Mouse (Mus musculus) heart, postnatal 4 days (tissue): ENCODE results near the gene Abhd12. TPM values are rescaled to one million over a fixed set of nuclear protein-coding genes. Genes with fewer than 3 reads are reported as not detected.

Source experiments
- DNase-seq: peaks from one replicate; pipeline ENCODE4 v3.0.0; 2021
- total RNA-seq, 2 experiments: library from RNA; stranded (reverse); gene quantifications; 2 replicates each; pipeline ENCODE4 v1.2.3; 2021

The Abhd12 gene
- total RNA-seq, 2 experiments from 2014 or later, result 30.0 to 30.7 TPM

DNA sequence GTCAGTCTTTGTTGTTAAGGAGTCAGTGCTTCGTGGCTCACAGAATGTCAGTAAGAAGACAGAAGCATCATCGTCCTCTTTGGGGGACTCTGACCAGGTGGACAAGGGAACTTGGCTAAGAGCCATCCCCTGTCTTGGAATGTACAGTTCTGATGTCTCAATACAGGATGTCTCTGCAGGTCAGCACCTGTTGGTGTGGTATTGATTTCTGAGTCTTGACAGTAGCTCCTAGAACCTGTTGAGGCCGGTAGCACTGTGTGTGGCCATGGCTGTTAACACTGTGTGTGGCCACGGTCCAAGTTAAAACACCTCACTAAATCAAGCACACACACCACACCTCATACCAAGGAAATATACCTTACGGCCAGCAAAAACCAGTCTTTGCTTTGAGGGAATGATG lies 103.9 kb downstream of the Abhd12 start:
- no peak for DNase-seq

DNA sequence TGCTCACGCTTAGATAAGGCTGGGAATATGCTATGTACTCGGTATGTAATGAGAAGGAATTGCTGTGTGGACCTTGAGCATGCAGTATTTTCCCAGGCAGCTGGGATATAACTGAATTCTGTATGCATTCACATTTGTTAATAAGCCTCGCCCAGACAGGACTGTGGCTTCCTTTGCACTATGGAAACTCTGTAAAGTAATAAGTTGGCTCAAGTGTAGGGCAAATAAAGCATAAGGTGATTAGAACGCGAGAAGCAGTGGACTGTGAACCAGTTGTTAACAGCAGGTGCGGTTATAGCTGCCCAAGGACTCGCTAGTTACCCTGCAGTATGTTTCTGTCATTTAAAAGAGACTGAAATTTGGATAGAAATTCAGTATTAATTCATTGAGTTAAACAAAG lies 106.5 kb downstream of the Abhd12 start:
- no peak for DNase-seq

GRCm38 (mm10) chr2:150793320-150793719 lies 111.2 kb downstream of the Abhd12 start:
- DNase-seq, result no peak

GRCm38 (mm10) chr2:150788768-150789550 lies 115.6 kb downstream of the Abhd12 start:
- peak; percentile 94 for DNase-seq

DNA sequence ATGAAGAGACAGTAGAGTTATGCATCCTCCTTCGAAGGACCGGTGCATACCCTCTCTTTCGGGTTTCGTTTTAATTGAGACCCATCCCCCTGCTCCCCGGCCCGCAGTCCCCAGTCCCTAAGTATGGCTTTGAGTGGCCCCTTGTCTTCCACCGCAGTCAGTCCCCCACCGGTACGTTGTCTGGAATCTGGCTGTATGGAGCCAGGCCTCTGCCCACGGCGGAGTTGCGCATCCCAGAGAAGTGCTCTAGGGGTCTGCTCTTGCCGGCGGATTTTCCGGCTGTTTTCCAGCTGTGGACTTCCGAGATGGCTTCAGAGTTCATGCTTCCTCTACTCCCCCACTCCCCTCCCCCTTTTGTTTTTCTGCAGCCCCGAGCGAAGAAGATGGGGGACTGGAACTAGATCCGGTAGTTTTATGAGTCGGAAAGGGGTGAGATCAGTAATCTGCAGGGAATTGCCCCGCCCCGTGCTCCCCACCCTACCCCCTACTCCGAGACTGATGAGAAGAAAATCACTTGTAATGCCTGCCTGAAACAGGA lies 117.2 kb downstream of the Abhd12 start:
- DNase-seq, result peak; percentile 38

DNA sequence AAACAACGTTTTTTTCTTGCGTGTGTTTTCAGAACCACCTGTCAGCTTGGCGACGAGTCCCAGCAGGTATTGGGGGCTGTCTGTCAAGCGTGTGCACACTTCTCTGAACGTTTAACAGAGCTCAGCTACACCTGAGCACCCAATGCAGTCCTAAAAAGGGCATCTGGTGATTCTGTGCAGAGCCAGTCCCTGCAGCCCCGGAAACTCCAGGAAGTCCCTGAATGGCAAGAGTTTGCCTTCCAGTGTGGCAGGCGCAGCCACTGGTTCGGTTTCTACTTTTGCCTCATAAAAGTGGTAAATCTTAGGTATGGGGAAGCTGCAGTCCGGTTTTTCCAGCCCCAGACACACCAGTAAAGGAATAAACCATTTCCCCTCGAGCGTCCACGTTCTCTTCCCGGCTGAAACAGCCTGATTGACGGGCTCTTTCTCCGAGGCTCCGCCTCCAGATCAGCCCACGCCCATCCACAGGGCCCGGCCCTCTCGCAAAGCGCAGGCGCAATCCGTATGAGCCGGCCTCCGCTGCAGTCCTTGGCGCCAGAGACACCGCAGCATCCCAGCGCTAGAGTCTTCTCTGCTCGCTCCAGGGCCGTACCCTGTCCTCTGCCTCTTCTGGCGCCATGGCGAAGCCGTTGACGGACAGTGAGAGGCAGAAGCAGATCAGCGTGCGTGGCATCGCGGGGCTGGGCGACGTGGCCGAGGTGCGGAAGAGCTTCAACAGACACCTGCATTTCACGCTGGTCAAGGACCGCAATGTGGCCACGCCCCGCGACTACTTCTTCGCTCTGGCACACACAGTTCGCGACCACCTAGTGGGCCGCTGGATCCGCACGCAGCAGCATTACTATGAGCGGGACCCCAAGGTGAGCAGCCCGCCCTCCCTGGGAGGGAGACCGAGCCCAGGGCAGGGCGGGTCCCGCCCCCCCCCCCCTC lies 118.0 kb downstream of the Abhd12 start, which contains the start of gene Pygb:
TSS of gene Pygb (plus strand) at position 485 of the 930 bp plus-strand sequence.
- peak; percentile 90 for DNase-seq

DNA sequence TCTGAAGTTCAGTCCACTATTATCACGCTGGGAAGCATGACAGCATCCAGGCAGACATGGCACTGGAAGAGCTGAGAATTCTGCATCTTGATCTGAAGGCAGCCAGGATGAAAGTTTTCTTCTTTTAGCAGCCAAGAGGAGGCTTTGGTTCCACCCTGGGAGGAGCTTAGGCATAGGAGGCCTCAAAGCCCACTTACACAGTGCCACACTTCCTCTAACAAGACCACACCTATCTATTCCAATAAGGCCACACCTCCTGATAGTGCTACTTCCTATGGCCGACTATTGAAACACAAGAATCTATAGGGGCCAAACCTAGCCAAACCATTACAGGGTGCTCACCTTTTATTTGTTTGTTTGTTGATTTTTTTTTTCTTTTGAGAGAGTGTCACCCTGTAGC lies 121.7 kb downstream of the Abhd12 start:
- no peak for DNase-seq

Other genes starting within 250 kb of the Abhd12 start
- gene Acss1, start 236.2 kb downstream of the Abhd12 start, total RNA-seq, result 10 to 100 TPM; 26.7 to 27.3 TPM
- gene Vsx1, start 215.4 kb downstream of the Abhd12 start, total RNA-seq, result not detected
- gene Entpd6, start 155.7 kb downstream of the Abhd12 start, total RNA-seq, result 10 to 100 TPM; 16.9 to 18.0 TPM
- 100 to 1,000 TPM; 344 to 352 TPM for gene Pygb, start 118.0 kb downstream of the Abhd12 start, total RNA-seq
- 10 to 100 TPM; 16.8 to 18.9 TPM for gene Gins1, start 659 bp upstream of the Abhd12 start, total RNA-seq
- 1 to 10 TPM; 1.7 to 2.5 TPM for gene Ninl, start 134.6 kb upstream of the Abhd12 start, total RNA-seq
- 1 to 10 TPM; 6.6 to 7.9 TPM for gene Nanp, start 134.7 kb upstream of the Abhd12 start, total RNA-seq
- gene Gm14151, start 187.6 kb upstream of the Abhd12 start, total RNA-seq, result not detected
- not detected for gene Gm14147, start 193.5 kb upstream of the Abhd12 start, total RNA-seq